Mouse (Mus musculus): ENCODE data around the gene Smarce1.

The Smarce1 gene

GRCm38 (mm10) chr11:99229641-99230260, 1.1 kb downstream of the Smarce1 start:
- no peak for DNase-seq (ENCODE audit: low spot score in 2 of 2)

DNA sequence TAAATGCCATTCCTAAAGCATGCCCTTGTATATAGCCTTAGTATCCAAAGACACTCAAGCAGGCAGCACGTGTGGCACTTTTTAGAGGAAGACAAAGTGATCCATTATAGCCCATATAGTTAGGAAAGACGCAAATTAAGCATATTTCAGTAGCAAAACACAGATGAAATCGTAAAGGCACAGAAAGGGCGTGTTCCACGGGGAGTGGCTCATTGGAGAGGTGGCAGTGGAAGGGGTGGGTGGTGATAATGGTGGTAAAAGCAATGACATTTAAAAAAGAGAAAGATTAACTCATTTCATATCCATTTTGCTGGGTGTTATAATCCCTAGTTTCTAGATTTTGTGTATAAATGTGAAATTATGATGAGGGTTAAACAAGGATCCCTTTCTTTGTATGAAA, 4.5 kb downstream of the Smarce1 start:
- no peak for DNase-seq (ENCODE audit: low spot score in 2 of 2)

DNA sequence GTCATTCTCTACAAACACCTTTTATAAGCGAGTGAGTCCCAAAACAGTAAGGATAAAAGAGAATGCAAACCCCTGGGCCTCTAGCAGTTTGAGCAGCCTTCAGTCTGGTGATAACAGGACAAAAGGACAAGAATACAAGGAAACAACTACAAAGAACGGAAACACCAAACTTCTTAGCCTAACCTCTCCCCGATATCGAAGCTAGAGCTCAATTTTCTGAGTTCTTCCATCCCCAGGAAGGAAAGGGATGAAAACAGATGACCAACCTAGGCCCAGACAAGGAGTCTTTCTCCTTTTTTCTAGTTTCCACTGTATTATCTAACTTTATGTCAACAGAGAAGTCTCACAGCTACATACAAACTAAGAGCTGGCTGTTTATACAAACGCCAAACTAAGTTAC, 7.5 kb downstream of the Smarce1 start:
- no peak for DNase-seq (ENCODE audit: low spot score in 2 of 2)

DNA sequence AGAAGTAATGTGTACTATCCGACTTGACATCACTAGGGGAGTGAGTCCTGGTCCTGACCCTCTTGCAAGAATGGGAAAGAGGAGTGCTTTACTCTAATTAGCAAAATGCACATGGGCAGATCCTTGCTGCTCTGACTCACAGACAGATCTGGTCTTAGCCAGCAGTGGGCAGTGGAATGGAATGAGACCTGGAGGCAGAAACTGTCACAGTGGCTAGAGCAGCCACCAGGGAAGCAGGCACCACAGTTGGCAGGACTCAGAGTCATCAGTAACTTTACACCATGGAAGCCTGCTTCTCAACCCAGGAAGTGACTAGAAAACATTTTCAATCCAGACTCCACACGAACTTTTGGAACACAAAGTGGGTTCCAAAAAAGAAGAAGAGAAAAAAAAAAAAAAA, 9.0 kb downstream of the Smarce1 start:
- no peak for DNase-seq (ENCODE audit: low spot score in 2 of 2)

DNA sequence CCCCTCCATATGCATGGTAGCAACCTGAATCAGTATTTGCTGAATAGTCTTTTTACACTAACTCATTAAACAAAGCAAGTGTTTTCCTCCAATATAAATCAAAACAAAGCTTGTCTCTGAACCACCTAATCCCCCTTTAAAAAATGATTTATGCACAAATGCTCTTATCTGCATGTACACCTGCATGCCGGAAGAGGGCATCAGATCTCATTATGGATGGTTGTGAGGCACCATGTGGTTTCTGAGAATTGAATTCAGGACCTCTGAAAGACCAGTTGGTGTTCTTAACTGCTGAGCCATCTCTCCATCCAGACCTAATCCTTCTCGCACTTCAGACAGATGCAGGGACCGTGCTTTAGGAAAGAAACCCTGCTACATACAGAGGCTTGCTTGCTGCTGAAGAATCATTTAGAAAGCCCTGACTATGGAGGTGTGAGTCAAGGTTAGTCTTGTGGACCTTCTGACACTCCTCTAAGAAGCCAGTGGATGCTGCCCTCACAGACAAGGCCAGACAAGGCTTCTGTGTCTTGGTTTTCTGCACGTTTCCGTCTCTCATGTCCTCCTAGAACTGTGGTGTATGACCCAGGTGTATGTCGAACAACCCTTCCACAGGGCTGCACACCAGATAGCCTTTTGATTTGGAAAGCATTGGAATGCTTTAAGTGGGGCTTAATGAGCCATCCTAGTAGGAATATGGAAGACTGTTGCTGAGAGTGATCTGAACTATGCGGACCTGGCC, 13.4 kb downstream of the Smarce1 start:
- no peak for DNase-seq (ENCODE audit: low spot score in 2 of 2)

- DNase-seq (ENCODE audit: low spot score in 2 of 2), result no peak
These were observed 14.6 kb downstream of the Smarce1 start for GRCm38 (mm10) chr11:99216181-99216580.

GRCm38 (mm10) chr11:99212693-99213092, 18.1 kb downstream of the Smarce1 start:
- no peak for DNase-seq (ENCODE audit: low spot score in 2 of 2)

DNA sequence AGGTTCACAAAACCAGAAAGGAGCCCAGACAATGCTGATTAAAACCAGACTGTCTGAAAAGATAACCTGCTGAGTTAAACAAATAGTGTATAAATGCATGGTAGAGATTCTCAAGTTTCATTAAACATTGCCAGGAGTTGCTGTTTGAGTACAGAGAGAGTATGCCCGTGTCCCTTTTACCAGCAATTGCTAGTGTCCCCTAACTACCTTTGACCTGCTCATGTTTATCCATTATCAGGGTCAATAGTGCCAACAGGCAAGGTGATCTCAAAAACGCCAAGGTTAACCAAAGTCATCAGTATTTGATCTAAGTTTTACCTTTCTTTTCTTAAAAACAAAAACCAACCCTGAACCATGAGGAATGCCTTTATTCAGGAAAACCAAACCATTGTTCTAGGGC, 18.9 kb downstream of the Smarce1 start:
- DNase-seq (ENCODE audit: low spot score in 2 of 2), result no peak

- DNase-seq (ENCODE audit: low spot score in 2 of 2), result no peak
These were observed 22.6 kb downstream of the Smarce1 start for GRCm38 (mm10) chr11:99208105-99208669.

DNA sequence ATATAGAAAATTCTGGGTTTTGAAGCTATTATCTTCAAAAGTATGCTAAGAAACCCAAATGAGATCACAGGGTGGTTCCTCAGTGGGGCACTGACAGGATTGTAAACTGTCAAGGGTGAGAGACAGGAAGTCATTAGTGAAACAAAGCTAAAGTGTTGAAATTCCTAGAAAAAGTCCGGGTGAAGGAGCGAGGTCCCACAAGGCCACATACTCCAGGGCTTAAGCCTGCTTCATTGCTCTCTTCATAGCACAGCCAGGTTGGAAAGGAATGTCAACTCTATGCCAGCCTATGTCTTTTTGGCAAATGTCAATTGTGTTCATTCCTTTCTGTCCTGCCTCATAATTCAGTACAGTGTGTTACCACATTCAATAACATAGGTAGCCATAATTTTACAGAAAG, 23.4 kb downstream of the Smarce1 start:
- DNase-seq (ENCODE audit: low spot score in 2 of 2), result no peak

DNA sequence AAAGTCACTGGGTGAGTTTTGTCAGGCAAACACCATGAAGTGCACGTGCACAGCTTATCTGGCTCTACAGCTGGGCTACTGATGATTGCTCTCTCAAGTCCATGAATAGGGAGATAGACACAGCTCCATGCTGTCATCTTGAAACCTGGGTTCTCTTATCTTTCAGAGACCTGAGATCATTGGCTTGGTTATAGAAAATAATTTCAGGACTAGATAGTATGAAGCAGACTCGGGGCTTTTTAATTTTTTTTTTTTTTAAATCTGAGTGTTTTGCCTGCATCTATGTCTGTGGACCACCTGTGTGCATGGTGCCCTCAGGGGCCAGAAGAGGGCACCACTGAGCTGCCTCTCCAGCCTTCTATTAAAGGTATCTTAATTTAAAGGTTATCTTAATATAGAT, 23.9 kb downstream of the Smarce1 start:
- DNase-seq (ENCODE audit: low spot score in 2 of 2), result no peak

DNA sequence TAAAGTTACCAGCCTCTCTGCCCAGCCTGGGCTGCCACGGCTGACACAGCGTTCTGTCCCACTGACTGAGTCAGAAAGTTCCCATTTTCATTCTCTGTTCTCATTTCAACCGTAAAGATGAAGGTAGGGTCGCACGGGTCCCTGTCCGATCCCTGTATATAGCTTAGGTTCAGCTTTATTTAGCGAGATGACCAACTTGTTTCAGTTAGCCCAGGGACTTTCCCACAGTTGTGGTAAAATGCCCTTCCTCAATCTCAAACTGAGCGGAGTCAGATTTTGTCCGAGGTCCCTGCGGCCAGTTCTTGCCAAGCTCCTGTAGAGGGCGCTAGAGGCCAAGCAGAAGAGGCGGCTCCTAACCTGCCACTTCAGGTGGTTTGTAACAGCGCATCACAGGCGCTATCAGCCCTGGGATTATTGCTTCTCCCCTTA, 41.6 kb downstream of the Smarce1 start:
- DNase-seq (ENCODE audit: low spot score in 2 of 2), result peak; percentile 48 to 61

- no peak for DNase-seq (ENCODE audit: low spot score in 2 of 2)
These were observed 43.5 kb downstream of the Smarce1 start for GRCm38 (mm10) chr11:99187348-99187747.

- no peak for DNase-seq (ENCODE audit: low spot score in 2 of 2)
These were observed 44.0 kb downstream of the Smarce1 start for GRCm38 (mm10) chr11:99186836-99187235.

GRCm38 (mm10) chr11:99182575-99182974, 48.2 kb downstream of the Smarce1 start:
- DNase-seq (ENCODE audit: low spot score in 2 of 2), result no peak

DNA sequence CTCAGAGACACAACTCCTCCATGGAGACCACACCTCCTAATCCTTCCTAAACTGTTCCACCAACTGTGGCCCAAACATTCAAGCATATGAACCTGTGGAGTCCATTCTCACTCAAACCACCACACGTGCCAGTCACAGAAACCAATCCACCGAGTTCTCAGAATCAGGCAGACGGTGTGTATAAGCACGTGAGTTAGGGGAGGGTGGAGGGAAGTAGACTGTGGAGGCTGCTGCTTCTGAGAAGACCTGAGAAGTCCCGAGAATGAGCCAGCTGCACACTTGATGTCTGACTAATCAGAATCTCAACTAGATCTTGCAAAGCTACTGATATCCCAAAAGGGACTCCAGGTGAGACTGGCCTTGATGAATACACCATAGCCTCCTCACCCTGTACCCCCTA, 50.7 kb downstream of the Smarce1 start:
- DNase-seq (ENCODE audit: low spot score in 2 of 2), result no peak

- no peak for DNase-seq (ENCODE audit: low spot score in 2 of 2)
These were observed 53.0 kb downstream of the Smarce1 start for GRCm38 (mm10) chr11:99177925-99178198.

DNA sequence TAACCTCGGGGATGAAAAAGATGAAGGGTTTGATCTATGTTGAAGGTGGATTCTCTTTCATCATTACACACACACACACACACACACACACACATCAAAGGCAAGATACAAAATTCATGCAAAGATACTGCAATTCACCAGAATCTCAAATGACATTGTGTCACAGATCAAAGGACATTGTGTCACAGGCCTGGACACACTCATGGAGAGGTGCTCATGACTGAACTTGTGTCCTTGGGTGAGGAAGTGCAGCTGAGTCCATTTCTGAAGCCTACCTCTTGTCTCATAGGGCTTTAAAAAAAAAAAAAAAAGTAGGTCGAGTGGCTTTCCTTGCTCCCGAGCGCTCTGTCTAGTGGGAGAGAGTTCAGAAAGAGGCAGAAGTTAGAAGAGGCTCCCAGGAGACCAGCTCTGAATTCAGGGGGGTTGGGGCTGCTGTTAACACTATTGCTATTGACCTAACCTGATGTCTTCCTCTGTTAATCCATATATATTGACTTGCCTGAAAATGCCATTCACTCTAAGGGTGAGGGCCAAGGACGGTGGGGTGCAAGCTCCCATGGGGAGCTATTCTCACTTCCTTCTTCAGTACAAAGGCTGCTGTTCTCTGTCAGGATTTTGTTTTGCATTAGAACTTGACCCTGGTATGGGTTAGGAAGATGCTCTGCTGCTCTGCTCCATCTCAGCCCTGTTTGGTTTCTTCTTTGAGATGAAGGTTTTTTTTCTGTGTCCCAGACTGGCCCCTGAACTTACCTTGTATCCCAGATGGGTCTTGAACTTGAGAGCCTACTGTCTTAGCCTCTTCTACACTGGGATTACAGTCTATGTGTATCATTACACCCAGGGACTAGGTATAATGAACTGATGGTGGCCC, 53.5 kb downstream of the Smarce1 start:
- no peak for DNase-seq (ENCODE audit: low spot score in 2 of 2)

- DNase-seq (ENCODE audit: low spot score in 2 of 2), result no peak
These were observed 58.8 kb downstream of the Smarce1 start for GRCm38 (mm10) chr11:99172002-99172401.

DNA sequence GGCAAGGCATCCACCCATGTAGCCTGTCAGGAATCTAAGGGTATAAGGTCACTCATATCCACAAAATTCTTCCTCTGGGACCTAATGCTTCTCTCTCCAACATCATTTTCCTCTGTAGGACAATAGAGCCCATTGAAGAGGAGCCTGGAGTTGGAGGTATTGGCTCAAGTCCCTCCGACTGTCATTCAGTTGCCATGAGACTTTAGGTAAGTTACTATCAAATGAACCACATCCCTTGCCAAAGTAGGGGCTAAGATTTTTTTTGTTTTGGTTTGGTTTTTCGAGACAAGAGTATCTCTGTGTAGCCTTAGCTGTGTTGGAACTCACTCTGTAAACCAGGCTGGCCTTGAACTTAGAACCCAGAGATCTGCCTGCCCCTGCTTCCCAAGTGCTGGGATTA, 59.4 kb downstream of the Smarce1 start:
- DNase-seq (ENCODE audit: low spot score in 2 of 2), result no peak

DNA sequence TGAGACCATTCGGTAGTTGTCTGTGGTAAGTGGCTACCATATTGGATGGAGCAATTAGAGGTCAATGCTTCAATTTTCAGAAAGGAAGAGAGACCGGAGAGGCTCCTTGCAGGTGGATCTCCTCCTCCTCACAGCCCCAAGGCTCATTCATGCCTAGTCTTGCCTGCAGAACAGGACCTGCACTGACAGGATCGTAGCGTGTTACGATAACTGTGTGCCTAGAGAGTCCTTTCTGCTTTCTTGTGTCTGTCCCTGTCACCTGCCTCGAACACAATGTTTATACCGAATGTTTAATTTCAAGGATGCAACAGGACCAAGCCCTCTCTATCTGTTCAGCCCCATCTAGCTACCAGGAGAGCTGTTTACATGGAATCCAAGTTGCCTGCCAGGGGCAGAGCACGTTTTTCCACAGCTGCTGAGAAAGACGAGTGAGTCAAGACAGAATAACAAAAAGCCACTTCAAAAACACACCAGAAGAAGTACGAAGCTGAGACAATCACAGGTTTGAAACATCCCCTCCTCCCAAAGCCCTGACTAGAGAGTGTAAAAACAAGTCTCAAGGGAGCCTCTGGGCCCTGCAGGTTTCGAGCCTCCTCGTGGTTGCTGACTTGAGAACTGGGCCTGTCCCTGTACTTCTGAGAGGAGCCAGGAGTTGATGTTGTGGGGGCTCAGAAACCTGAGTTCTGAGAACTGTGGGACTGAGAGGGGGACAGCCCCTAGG, 60.1 kb downstream of the Smarce1 start:
- peak in 1 of 2 experiments; percentile 17 for DNase-seq (ENCODE audit: low spot score in 2 of 2)

GRCm38 (mm10) chr11:99170005-99170404, 60.8 kb downstream of the Smarce1 start:
- DNase-seq (ENCODE audit: low spot score in 2 of 2), result no peak
